Mouse (Mus musculus): ENCODE results near the gene Mrpl34.
A peak's percentile ranks its signal among the peaks of the same experiment; 100 is the strongest.
"Not testable (repeated sequence)": the region's sequence is repeated elsewhere in the genome, so short reads cannot be mapped to it uniquely, and the experiment has no call there.

Mrpl34 gene

GRCm38 (mm10) chr8:71464513-71465500, at the start of gene Mrpl34:
TSS of gene Mrpl34 (plus strand) at chr8:71464959.
- peak; percentile 96 to 97 for DNase-seq

GRCm38 (mm10) chr8:71422121-71422520, 42.6 kb upstream of the Mrpl34 start:
- DNase-seq = no peak

- DNase-seq = not testable (repeated sequence)
Observed at GRCm38 (mm10) chr8:71432935-71433334, 31.8 kb upstream of the Mrpl34 start.

GRCm38 (mm10) chr8:71437041-71437440, 27.7 kb upstream of the Mrpl34 start:
- no peak for DNase-seq

GRCm38 (mm10) chr8:71441404-71441803, 23.4 kb upstream of the Mrpl34 start:
- peak; percentile 37 to 44 for DNase-seq

- DNase-seq = no peak
Observed at GRCm38 (mm10) chr8:71445096-71445495, 19.7 kb upstream of the Mrpl34 start.

GRCm38 (mm10) chr8:71451337-71451736, 13.4 kb upstream of the Mrpl34 start:
- DNase-seq = no peak

- no peak for DNase-seq
Observed at GRCm38 (mm10) chr8:71451777-71452176, 13.0 kb upstream of the Mrpl34 start.

GRCm38 (mm10) chr8:71452669-71453068, 12.1 kb upstream of the Mrpl34 start:
- no peak for DNase-seq

GRCm38 (mm10) chr8:71454668-71455067, 10.1 kb upstream of the Mrpl34 start:
- no peak for DNase-seq

- DNase-seq = no peak
Observed at GRCm38 (mm10) chr8:71456906-71457305, 7.9 kb upstream of the Mrpl34 start.

- DNase-seq = no peak
Observed at GRCm38 (mm10) chr8:71457659-71458270, 7.0 kb upstream of the Mrpl34 start.

- no peak for DNase-seq
Observed at GRCm38 (mm10) chr8:71460716-71461115, 4.0 kb upstream of the Mrpl34 start.

GRCm38 (mm10) chr8:71461152-71461840, 3.5 kb upstream of the Mrpl34 start:
- DNase-seq = no peak

GRCm38 (mm10) chr8:71462191-71462590, 2.6 kb upstream of the Mrpl34 start:
- DNase-seq = no peak

- DNase-seq = peak; percentile 54 to 67
Observed at GRCm38 (mm10) chr8:71462786-71463185, 2.0 kb upstream of the Mrpl34 start.

GRCm38 (mm10) chr8:71463188-71464033, 1.3 kb upstream of the Mrpl34 start, which contains the start of gene Abhd8:
TSS of gene Abhd8 (minus strand) at chr8:71463655.
- DNase-seq = peak; percentile 98 to 99

- DNase-seq = no peak
Observed at GRCm38 (mm10) chr8:71465733-71466132, 974 bp downstream of the Mrpl34 start.

GRCm38 (mm10) chr8:71466198-71466597, 1.4 kb downstream of the Mrpl34 start:
- DNase-seq = no peak

GRCm38 (mm10) chr8:71467201-71467600, 2.4 kb downstream of the Mrpl34 start:
- no peak for DNase-seq

- DNase-seq = no peak
Observed at GRCm38 (mm10) chr8:71468001-71468400, 3.2 kb downstream of the Mrpl34 start.

GRCm38 (mm10) chr8:71468916-71469315, 4.2 kb downstream of the Mrpl34 start, which contains the start of gene Dda1:
TSS of gene Dda1 (plus strand) at chr8:71469199.
- peak; percentile 96 to 98 for DNase-seq
